Mouse (Mus musculus): ENCODE data around the gene Gm18336.
"Not testable (repeated sequence)": the region's sequence is repeated elsewhere in the genome, so short reads cannot be mapped to it uniquely, and the experiment has no call there.

The Gm18336 gene

GRCm38 (mm10) chrX:73398636-73399035, at the start of gene Gm18336:
Gene Gm18336, minus strand, starts transcription at chrX:73398736.
- DNase-seq, result not testable (repeated sequence)

GRCm38 (mm10) chrX:73441428-73441827, 42.9 kb upstream of the Gm18336 start:
- DNase-seq, result no peak

- DNase-seq, result no peak
Measured at GRCm38 (mm10) chrX:73435252-73435651, 36.7 kb upstream of the Gm18336 start, which contains the start of gene Trex2. Gene Trex2, minus strand, starts transcription at chrX:73435344.

GRCm38 (mm10) chrX:73432850-73433249, 34.3 kb upstream of the Gm18336 start:
- DNase-seq, result no peak

- no peak for DNase-seq
Measured at GRCm38 (mm10) chrX:73430036-73430435, 31.5 kb upstream of the Gm18336 start.

GRCm38 (mm10) chrX:73412767-73413166, 14.2 kb upstream of the Gm18336 start:
- no peak for DNase-seq

GRCm38 (mm10) chrX:73410880-73411517, 12.5 kb upstream of the Gm18336 start, which contains the start of gene Zfp92:
Gene Zfp92, plus strand, starts transcription at chrX:73411096.
- peak; percentile 31 for DNase-seq

GRCm38 (mm10) chrX:73401616-73402015, 3.1 kb upstream of the Gm18336 start:
- no peak for DNase-seq

- DNase-seq, result no peak
Measured at GRCm38 (mm10) chrX:73400951-73401350, 2.4 kb upstream of the Gm18336 start.

GRCm38 (mm10) chrX:73396446-73396845, 2.1 kb downstream of the Gm18336 start:
- DNase-seq, result no peak

GRCm38 (mm10) chrX:73391481-73391880, 7.1 kb downstream of the Gm18336 start:
- DNase-seq, result no peak

- DNase-seq, result no peak
Measured at GRCm38 (mm10) chrX:73384924-73385323, 13.6 kb downstream of the Gm18336 start.

- DNase-seq, result peak; percentile 1
Measured at GRCm38 (mm10) chrX:73384419-73384818, 14.1 kb downstream of the Gm18336 start.

GRCm38 (mm10) chrX:73363291-73363690, 35.2 kb downstream of the Gm18336 start:
- no peak for DNase-seq

GRCm38 (mm10) chrX:73356719-73357118, 41.8 kb downstream of the Gm18336 start:
- DNase-seq, result no peak

- DNase-seq, result no peak
Measured at GRCm38 (mm10) chrX:73356163-73356562, 42.4 kb downstream of the Gm18336 start.

Data from right cerebral cortex, adult 18-20 months (tissue).